Mouse (Mus musculus) cerebellum, postnatal 25 days (tissue): ENCODE measurements around the gene Ube2u.

Experiments used
- DNase-seq, 2 experiments: peaks; one replicate each; pipeline ENCODE4 v3.0.0; 2021; ENCODE audit warnings: mixed read lengths in 2 of 2

Ube2u gene

GRCm38 (mm10) chr4:100553296-100553695, 74.6 kb downstream of the Ube2u start:
- no peak for DNase-seq

- DNase-seq: peak; percentile 79 to 86
Observed at GRCm38 (mm10) chr4:100588236-100589206, 109.9 kb downstream of the Ube2u start.

DNA sequence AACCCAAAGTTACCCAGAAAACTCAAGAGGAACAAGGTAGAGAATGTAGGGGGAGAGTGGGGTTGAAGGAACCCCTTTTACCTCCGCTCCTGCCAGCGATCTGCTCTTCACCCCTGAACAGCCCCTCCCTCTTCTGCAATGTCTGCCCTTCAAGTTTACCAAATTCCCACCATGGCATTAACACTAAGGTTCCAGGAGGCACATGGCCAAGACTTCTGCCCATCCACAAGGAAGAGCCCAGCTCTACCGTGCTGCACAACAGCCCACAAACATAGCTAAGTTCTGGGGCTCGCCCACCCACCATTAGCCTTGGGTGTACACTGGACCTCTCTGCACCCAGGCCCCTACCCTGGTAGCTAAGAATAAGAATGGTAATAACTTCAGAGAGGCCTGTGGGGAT, 117.1 kb downstream of the Ube2u start:
- DNase-seq: no peak

- peak; percentile 15 to 46 for DNase-seq
Observed at GRCm38 (mm10) chr4:100596630-100597029, 118.0 kb downstream of the Ube2u start.

DNA sequence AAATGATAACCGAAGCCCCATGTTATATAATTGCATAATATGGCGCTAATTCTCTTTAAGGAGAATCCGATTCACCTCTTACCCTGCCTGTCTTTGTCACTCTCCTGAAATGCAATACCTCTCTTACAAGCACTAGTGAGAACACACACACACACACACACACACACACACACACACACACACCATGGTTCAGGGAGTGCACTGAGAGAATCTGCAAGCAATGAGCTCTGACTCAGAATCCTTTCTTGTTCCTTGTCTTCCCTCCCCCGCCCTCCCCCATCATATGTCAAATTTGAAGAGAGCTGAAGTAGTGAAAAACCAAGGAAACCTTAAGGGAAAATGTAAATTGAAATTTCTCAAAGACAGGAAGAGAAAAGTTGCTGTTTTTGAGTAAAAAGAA, 118.4 kb downstream of the Ube2u start:
- DNase-seq: no peak
